Mouse (Mus musculus) ES-CJ7 (cell line): ENCODE measurements around the gene Neurl1b.
A peak's percentile ranks its signal among the peaks of the same experiment; 100 is the strongest.

ENCODE experiments used
- DNase-seq: peaks from one replicate; pipeline ENCODE4 v3.0.0; 2011; ENCODE audit warnings: low read depth, low spot score

The Neurl1b gene

DNA sequence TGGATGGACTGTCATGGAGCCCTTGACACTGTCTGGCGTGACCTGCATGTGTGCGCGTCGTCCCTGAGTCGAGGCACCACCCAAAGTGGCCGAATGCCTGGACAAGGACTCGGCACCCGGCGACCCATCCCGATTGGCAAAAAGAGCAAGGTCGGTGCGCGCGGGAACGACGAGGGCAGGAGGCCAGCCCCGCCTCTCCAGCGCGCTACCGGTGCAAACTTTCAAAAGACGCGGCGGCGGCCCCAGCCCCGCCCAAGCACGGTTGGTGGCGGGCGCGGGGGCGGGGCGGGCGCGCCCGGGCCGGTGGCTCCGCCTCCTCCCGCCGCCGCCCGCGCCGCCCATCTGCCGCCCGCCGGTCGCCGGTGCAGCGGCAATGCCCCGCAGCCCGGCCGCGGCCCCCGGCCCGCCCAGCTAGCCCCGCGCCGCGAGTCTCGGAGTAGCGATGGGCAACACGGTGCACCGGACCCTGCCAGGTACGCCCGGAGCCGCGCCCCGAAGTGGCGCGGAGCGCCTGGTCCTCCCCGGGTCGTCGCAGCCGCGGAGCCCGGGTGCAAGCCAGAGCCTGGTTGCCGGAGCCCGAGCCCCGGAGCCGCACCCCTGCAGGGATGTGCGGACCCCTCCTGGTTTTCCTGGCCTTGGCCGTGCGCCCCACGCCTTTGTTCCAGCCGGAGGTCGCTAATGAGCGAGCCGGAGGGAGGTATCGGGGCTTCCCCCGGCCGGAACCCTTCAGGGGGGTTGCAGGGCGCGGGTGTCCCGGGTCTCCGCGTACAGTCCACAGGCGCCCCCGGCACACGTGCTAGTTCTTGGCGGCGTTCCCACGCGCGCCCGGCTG, at the start of gene Neurl1b:
TSS of gene Neurl1b (plus strand) at position 307 of the 832 bp plus-strand sequence.
- DNase-seq = peak; percentile 9

GRCm38 (mm10) chr17:26366792-26367191, 47.8 kb upstream of the Neurl1b start:
- no peak for DNase-seq

DNA sequence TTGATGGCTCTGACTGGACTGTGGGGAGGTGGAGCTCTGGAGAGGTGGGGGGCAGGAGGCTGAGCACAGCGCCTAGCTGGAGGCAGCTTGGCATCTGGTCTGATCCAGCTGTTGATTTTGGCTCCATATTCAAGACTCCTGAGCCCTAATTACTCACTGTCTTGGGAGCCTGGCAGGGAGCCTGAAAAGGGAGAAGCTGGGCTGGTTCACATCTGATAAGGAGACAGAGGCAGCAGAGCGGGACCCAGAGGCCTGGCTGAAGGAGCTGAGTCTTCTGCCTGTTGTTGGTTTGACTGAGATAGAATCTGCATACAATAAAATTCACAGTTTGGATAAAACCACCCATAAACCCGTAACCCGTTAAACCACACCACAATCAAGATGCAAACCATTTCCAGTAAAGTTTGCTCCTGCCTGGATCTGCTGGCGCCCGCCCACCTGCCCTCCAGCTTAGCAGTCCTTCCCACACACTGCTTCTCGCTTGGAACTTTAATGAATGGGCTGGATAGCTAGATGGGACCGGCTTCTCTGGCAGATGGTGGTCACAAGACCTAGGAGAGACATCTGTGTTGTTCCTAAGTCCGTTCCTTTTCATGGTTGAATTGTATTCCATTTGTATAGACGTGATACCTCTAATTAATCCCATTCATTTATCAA, 46.2 kb upstream of the Neurl1b start:
- DNase-seq = peak; percentile 11

- DNase-seq = peak; percentile 50
Observed at GRCm38 (mm10) chr17:26370521-26371245, 43.9 kb upstream of the Neurl1b start.

DNA sequence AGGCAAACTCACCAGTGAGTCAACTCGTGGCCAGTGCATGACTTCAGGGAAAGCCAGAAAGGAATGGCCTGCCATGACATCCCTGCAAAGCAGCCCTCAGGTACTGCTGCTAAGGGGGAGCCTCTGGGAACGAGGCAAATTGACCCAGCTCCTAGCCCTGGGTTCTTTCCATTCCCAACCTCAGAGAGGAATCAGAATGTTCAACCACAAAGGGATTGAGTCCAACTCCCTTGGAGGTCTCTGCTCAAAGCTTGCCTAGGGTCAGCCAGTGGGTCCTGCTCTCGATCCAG, 43.4 kb upstream of the Neurl1b start:
- no peak for DNase-seq

DNA sequence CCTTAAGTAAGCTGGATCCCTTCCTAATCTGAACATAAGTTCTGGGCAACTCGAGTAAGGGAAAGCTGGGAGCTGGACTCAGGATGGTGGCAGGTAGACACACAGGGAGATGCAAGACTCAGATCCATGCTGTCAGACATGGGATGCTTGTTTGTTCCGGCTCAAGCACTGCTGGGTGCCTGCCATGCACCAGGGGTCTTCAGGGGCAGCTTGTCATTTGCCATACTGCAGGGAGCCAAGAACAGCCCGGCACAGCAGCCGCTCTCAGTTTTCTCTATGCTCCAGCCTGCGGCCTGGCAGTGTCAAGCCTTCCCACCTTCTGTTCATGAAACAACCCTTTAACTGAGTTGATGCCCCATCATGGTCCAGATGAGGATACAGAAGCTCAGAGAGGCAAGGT, 41.4 kb upstream of the Neurl1b start:
- DNase-seq = no peak

- DNase-seq = no peak
Observed at GRCm38 (mm10) chr17:26376416-26376815, 38.2 kb upstream of the Neurl1b start.

- no peak for DNase-seq
Observed at GRCm38 (mm10) chr17:26376994-26377744, 37.5 kb upstream of the Neurl1b start.

DNA sequence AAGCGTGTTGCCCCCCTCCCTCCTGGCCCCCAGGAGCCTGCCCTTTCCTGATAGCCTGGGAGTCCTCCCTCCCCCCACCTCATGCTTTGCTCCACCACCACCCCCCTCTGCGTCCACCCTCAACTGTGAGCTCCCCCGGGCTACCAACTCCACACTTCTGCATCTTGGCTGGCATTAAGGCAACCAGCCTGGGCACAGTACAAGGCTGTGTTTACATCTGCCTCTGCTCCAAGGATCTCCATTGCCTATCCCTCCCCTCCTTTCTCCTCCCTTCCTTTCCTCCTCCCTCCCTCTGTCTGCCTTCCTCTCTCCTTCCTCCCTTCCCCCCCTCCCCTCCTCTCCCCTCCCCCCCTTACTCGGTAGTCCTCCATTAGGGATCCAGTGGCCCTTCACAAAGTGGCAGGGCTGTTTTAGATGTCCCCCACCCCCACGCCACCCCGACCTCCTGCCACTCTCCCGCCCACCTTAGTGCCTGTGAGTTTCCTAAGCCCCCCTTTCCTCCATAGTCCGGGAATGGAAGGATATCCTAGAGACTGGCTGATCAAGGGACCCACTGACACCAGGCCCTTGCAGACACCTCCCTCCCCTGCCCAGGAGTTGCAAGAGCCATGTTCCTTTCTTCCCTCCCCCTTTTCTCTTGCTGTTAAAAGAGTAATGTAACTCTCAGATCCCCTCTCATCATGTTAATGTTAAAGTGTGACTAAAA, 34.2 kb upstream of the Neurl1b start:
- no peak for DNase-seq

DNA sequence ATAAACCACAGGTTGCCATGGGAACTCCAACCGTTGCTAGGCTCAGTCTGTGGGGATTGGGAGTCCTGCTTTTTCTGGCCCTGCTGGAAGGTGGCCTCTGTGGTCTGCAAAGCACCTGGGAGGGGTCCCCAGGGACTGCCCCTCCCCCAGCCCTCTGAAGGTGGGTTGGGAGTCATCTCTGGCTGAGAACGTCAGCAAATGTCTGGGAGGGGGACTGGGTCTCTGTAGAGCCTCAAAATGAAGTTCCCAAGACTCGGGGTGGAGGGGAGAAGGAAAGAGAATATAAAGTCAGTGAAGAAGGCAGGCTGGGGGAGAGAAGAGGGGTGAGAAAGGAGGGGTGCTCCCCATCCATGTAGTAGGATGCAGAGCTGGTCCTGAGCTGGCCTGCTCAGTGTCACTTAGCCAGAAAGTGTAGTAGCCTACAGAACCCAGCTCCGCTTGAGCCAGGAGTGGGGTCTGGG, 33.6 kb upstream of the Neurl1b start:
- no peak for DNase-seq

GRCm38 (mm10) chr17:26381613-26382012, 33.0 kb upstream of the Neurl1b start:
- no peak for DNase-seq

GRCm38 (mm10) chr17:26382176-26382575, 32.5 kb upstream of the Neurl1b start:
- DNase-seq = no peak

GRCm38 (mm10) chr17:26382687-26383086, 31.9 kb upstream of the Neurl1b start:
- no peak for DNase-seq

- DNase-seq = no peak
Observed at GRCm38 (mm10) chr17:26384111-26384510, 30.5 kb upstream of the Neurl1b start.

DNA sequence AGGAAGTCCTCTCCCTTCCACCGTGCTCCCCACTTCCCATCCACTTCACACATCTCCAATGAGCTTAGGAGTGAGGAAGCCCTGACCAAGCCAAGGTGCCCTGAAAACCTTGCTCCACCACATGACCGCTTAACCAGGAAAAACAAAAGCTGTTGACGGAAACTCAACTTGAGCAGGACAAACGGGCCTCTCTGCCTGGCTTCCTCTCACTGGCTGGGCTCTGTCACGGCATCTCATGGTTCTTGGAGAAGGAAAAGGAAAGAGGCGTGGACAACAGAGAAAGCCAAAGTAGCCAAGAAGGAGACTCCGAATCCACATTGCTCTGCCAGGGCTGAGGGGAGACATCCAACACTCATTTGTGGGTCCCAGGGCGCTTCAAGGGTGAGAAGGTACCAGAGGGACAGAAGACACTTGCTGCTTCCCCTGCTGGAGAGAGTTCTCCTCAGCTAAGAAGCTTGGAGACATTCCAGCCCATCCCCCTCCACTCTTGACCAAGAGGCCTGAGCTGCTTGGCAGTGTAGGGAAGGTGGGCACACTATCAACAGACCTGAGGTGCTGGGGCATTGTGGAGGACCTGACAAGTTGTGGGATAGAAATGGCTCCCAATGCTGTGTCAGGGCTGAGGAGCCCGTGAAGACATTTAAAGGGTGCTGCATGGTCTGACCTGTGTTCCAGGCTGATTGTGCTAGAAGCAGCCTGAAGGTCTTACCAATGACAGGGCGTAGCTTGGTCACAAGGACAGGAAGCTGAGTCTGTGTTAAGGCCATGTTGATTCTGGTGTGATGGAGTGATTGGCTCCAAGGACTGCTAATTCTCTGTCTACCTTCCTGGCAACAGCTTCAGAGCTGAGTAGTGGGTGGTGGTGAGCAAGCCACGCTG, 29.1 kb upstream of the Neurl1b start:
- DNase-seq = no peak

GRCm38 (mm10) chr17:26386131-26386481, 28.5 kb upstream of the Neurl1b start:
- DNase-seq = no peak

DNA sequence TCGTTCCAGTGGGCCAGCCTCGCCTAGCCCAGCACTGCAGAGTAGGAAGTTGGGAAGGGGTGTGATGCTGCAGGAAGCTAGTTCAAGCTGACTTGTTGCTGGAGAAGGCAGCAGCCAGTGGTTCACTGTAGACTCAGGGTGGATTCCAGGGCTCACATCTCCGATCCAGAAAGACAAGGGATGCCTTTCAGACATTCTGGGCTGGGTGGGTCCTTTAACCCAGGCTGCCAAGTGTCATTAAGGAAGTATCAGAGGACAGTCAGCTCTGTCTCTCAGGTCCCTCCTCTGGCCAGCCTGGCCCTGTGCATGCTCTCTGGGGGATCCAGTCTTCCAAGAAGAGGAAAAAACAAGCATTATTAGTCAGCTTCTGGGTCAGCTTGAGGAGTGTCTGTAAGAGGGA, 26.5 kb upstream of the Neurl1b start:
- DNase-seq = no peak

GRCm38 (mm10) chr17:26389241-26389640, 25.4 kb upstream of the Neurl1b start:
- no peak for DNase-seq

DNA sequence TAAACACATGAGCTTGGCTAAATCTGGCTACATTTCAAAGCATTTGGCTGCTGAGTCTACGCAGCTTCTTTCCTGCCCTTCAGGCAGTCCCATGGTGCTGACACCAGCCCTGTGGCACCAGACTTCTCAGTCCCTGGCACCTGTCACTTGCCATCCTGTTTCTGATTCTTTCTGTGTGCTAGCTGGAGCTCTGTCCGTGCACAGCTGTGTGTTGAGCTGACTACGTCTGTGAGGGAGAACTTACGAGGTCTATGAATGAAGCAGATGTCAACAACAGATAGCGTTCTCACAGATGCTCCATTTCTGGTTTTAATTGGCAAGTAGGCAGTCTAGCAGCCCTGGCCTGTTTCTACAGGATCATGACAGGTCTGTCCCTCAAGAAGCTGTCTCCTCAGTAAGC, 24.0 kb upstream of the Neurl1b start:
- no peak for DNase-seq

GRCm38 (mm10) chr17:26392355-26392754, 22.3 kb upstream of the Neurl1b start:
- DNase-seq = no peak
